Comparison of ENCODE assay signal across 27 mouse cellular contexts in the genomic region with DNA sequence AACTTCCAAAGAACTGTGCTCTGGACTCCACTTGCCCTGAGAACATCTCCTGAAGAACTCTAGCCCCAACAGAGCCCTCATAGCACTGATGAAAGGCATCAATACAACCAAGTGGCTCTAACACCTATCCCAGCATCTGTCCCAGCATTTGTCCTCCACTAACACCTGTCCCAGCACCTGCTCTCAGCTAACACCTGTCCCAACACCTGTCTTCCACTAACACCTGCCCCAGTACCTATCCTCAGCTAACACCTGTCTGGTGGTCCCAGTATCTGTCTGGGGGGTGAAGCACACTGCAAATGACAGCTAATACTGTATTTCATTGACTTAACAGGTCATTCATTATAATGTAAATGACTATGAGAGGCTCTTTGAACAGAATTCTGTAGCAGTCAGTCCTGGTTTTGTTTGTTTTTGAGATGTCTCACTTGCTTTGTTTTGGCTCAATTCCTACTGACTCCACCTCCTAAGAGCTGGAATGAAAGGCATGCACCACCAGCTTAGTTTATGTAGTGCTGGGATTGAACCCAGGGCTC.
"Had no signal": no experiment of that assay in that cellular context is flagged by ENCODE, and none has a peak within 500 bp of the region (broad histone marks: within the 10 kb centered on the region; RNA-seq: fewer than 3 reads in every experiment).

No protein-coding gene starts in this region.

- H3K4me2 ChIP-seq: heart, embryonic 11.5 days; heart, embryonic 13.5 days; heart, embryonic 15.5 days; hindbrain, embryonic 13.5 days; hindbrain, embryonic 15.5 days; kidney, embryonic 15.5 days; limb, embryonic 12.5 days; liver, embryonic 12.5 days had no signal

- H3K27me3 ChIP-seq: heart, embryonic 13.5 days; heart, embryonic 15.5 days; hindbrain, embryonic 13.5 days; hindbrain, embryonic 15.5 days; kidney, embryonic 15.5 days; liver, embryonic 12.5 days had no signal

- DNase-seq: gastrocnemius, adult 2 months; gastrocnemius, postnatal 10 days; gastrocnemius, postnatal 25 days; heart, adult 18-20 months; heart, postnatal 14 days; heart, postnatal 36 days; kidney, adult 11 months; kidney, adult 2 months; kidney, adult 9 months; kidney, postnatal 25 days; kidney, postnatal 4 days; liver had no signal

- H3K4me3 ChIP-seq: gastrocnemius, adult 2 months; heart, embryonic 13.5 days; heart, embryonic 15.5 days; hindbrain, embryonic 13.5 days; hindbrain, embryonic 15.5 days; kidney, embryonic 15.5 days; layer of hippocampus, adult 2 months; left cerebral cortex, adult 2 months; limb, embryonic 10.5 days; limb, embryonic 12.5 days; liver, embryonic 12.5 days had no signal

- H3K36me3 ChIP-seq: heart, embryonic 13.5 days; heart, embryonic 15.5 days; hindbrain, embryonic 13.5 days; hindbrain, embryonic 15.5 days; kidney, embryonic 15.5 days; limb, embryonic 10.5 days; limb, embryonic 12.5 days; liver, embryonic 12.5 days had no signal

- H3K27ac ChIP-seq: heart, embryonic 13.5 days; heart, embryonic 15.5 days; hindbrain, embryonic 13.5 days; hindbrain, embryonic 15.5 days; hindbrain, postnatal 0 days; kidney, embryonic 15.5 days; kidney, postnatal 0 days; layer of hippocampus, adult 2 months; left cerebral cortex, adult 2 months; limb, embryonic 10.5 days; limb, embryonic 12.5 days; liver, embryonic 12.5 days; liver, embryonic 14.5 days had no signal

- H3K9ac ChIP-seq: heart, embryonic 13.5 days; heart, embryonic 15.5 days; hindbrain, embryonic 13.5 days; hindbrain, embryonic 15.5 days; kidney, embryonic 15.5 days; limb, embryonic 12.5 days; liver, embryonic 12.5 days; liver, embryonic 14.5 days had no signal

- H3K9me3 ChIP-seq: heart, embryonic 13.5 days; heart, embryonic 15.5 days; hindbrain, embryonic 13.5 days; hindbrain, embryonic 15.5 days; kidney, embryonic 15.5 days; limb, embryonic 10.5 days; limb, embryonic 12.5 days; liver, embryonic 12.5 days had no signal

- H3K4me1 ChIP-seq: hindbrain, embryonic 15.5 days; kidney, embryonic 15.5 days; liver, embryonic 12.5 days had no signal

- ATAC-seq: hindbrain, postnatal 0 days; intestine, embryonic 16.5 days; liver, embryonic 12.5 days had no signal
